Mouse (Mus musculus): ENCODE results near the gene Nr0b2.

DNA sequence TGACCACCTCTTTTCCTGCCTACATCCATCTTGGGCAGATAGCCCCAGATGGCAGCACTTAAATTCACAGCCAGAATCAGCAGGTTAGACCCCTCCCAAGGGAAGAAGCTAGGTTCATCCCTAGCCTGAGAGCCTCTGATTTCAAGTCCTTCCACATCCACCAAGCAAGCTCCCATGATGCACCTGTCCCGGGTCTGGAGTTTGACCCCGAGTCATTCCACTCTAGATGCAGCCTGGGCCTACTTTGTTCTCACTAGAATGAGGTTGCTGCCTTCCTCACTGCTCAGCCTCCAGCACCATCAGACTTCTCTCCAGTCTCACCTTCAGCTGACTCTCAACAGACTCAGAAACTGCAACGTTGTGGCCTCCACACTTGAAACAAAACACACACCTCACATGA, 17.1 kb upstream of the Nr0b2 start:
- TF ChIP-seq CTCF (IDR thresholded peaks at IDR 0.05; ENCODE audit: control insufficient read depth, insufficient read depth, insufficient read length) (no peak), USF1 (IDR thresholded peaks at IDR 0.05; ENCODE audit: low read depth) (no peak), MAX (IDR thresholded peaks at IDR 0.05) (no peak), MYOG (IDR thresholded peaks at IDR 0.05; ENCODE audit: control insufficient read depth, extremely low read depth, insufficient read length) (no peak), MYOD1 (IDR thresholded peaks at IDR 0.05; ENCODE audit: control insufficient read depth, insufficient read length, low read depth) (no peak), CEBPB (IDR thresholded peaks at IDR 0.05; ENCODE audit: low read depth) (no peak), FOSL1 (IDR thresholded peaks at IDR 0.05; ENCODE audit: insufficient read depth, low read length, poor library complexity, severe bottlenecking) (no peak)

Measured in C2C12 (cell line).